Mouse (Mus musculus): ENCODE results near the gene Atf7ip.

DNA sequence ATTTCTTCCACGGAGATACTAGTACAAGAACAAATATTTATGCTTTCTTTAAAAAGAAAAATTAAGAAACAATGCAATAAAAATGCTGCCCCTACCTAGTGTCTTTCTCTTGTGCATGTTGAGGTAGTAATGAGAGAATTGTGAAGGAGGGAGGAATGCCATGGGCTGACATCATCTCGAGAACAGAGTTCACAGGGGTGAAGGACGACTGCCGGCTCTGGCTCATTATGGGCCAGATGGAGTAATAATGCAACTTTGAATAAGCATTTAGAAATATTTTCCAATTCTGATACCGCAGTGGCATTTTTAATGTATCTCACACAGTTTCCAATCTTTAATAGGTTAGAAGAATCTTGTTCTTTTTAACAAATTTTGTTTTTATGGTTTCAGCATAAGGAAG, 60.0 kb downstream of the Atf7ip start:
- no peak for TF ChIP-seq CTCF (IDR thresholded peaks at IDR 0.05; ENCODE audit: borderline replicate concordance, insufficient read depth, low read length)
- TF ChIP-seq POLR2A (IDR thresholded peaks at IDR 0.05; ENCODE audit: low read depth, low read length), result no peak
